Mouse (Mus musculus) gastrocnemius, adult 2 months (tissue): ENCODE data around the gene 4930558C23Rik. TPM values are rescaled to one million over a fixed set of nuclear protein-coding genes. Genes with fewer than 3 reads are reported as not detected.
"Not testable (repeated sequence)": the region's sequence is repeated elsewhere in the genome, so short reads cannot be mapped to it uniquely, and the experiment has no call there.

Experiments
- DNase-seq: peaks from one replicate; pipeline ENCODE4 v3.0.0; 2022
- H3K27ac ChIP-seq: fragments of 200-600 bp; 2 replicates; pipeline ENCODE4 v1.8.1; 2022; ENCODE audit warnings: mild to moderate bottlenecking
- H3K4me3 ChIP-seq: fragments of 200-600 bp; 2 replicates; pipeline ENCODE4 v1.8.1; 2022; ENCODE audit warnings: mild to moderate bottlenecking, moderate library complexity
- CTCF ChIP-seq: fragments of 200-600 bp; IDR thresholded peaks from 2 replicates; pipeline ENCODE4 v1.8.1; 2022; ENCODE audit warnings: antibody characterized with exemption, mild to moderate bottlenecking, moderate library complexity
- intact Hi-C: fragments of 180-260 bp; cut with DNase I; formaldehyde crosslinking; loops from one replicate; pipeline ENCODE4 v1.15.1; 2025
- total RNA-seq, 2 experiments: library from RNA; stranded (reverse); gene quantifications; 2 replicates each; pipeline ENCODE4 v1.2.3; 2021

Gene 4930558C23Rik
- total RNA-seq, 2 experiments from 2014 or later = not detected

DNA sequence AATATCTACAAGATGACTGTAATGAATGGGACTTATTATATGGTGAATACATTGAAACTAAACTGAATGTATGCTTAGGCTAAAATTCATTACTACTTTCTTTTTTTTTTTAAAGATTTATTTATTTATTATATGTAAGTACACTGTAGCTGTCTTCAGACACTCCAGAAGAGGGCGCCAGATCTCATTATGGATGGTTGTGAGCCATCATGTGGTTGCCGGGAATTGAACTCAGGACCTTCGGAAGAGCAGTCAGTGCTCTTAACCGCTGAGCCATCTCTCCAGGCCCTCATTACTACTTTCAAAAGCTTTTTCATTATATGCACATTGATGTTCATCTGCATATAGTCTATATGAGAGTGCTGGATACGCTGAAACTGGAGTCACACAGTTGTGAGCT is 54.3 kb downstream of the 4930558C23Rik start:
- intact Hi-C loops = loop anchor here (2.0 to 10.0 kb wide), 3 partner anchors 46 to 496 kb away; no protein-coding TSS in a partner anchor
- DNase-seq, H3K4me3 ChIP-seq, H3K27ac ChIP-seq: not testable (repeated sequence)
- peak; percentile 21; the same call in 1 of the 2 replicates for TF ChIP-seq CTCF

DNA sequence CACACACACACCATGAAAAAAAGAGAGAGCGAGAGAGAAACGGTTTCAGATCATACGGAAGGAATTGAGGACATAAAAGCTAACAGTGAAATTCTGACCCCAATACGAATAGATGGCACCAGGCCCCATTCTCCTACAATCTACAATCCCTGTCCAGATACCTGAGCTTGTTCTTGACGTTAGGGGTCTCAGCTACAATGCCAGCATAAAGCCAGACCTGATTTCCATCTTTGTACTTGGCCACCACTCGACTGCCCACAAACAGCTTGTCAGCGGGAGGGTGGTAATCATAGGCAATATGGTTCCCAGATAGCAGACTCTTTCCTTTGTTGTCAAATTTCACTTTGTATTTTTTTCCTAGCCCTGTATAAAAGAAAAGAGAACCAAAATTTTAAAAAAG is 56.2 kb downstream of the 4930558C23Rik start:
- intact Hi-C loops = loop anchor here (10.0 kb wide), 1 partner anchor 498 kb away; no protein-coding TSS in a partner anchor
- no peak overlapping the region for H3K27ac ChIP-seq
- no peak overlapping the region for H3K4me3 ChIP-seq
- no peak for DNase-seq
- TF ChIP-seq CTCF = no peak

DNA sequence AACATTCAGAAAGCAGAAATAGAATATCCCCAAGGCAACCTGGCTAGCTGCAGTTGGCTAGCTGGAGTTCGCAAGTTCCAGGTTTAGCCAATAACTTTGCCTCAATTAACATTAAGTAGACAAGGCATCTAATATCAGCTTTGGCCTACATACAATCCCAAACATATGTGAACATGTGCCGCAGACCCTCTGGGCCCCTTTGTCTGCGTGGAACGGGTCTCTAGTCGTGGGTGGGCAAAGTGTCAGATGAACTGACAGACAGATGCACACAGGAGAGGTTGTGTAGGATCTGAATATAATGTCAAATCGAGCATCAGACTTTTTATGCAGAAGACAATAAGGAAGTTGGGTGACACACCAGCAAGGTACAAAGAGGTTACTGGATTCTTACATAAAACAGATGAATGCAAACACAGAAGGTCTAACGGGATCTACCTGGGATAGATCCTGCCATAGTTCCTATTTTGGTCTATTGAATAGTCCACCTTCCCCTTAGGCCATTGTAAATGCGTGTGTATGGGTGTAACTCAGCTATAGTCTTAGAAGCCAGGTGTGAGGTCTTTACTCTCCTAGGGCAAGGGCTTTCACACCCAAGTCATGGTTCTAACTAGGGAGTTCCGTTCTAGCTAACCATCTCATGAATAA is 59.2 kb downstream of the 4930558C23Rik start:
- H3K27ac ChIP-seq, DNase-seq, H3K4me3 ChIP-seq: not testable (repeated sequence)
- intact Hi-C loops = loop anchor here (10.0 kb wide), 1 partner anchor 501 kb away; no protein-coding TSS in a partner anchor

DNA sequence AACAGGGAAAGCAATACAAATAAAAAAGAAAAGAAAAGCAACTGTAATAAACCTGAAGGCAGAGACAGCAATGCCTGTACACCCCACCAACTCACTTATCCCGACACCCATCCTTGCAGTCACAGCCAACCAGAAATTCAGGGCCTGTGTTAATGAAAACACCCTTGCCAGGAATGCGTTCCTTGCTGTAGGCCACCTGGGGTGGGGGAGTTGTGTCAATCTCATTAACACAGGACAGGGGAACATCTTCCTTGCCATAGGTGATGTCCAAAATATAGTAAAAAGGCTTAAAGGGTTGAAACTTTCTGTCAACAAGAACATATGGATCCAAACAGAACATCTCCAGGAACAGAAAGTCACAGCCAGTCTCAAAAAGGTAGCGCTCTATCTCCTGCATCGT is 64.4 kb downstream of the 4930558C23Rik start:
- Histone ChIP-seq H3K27ac (no peak overlapping the region), H3K4me3 (no peak overlapping the region)
- DNase-seq = no peak
- intact Hi-C loops = no loop called here
- no peak for TF ChIP-seq CTCF

DNA sequence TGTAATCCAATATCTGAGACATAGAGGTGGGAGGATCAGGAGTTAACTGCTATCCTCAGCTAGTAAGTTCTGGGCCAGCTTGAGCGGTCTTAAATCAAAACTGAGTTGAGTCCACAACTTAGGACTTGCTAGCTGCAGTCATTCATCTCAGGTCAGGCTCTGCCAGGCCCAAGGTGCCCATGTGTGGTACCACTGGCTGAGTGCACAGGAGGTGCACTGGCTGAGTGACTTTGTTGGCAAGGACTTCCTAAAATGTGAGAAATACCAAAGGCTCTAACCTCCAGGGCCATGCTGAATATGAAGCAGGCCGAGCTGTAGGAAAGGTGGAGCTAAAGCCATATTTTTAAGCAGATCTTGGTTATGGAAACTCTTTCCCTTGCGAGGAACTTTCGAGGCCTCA is 65.3 kb downstream of the 4930558C23Rik start:
- Histone ChIP-seq H3K27ac (no peak overlapping the region), H3K4me3 (no peak overlapping the region)
- TF ChIP-seq CTCF = no peak
- no peak for DNase-seq
- intact Hi-C loops = no loop called here

Other genes with a start within 250 kb of the 4930558C23Rik start
- gene Sema6c, start 242.4 kb downstream of the 4930558C23Rik start, total RNA-seq = 100 to 1,000 TPM in 1 of 2 experiments, 10 to 100 TPM in 1; 83.4 to 105 TPM
- 10 to 100 TPM in 1 of 2 experiments, 1 to 10 TPM in 1; 9.1 to 12.0 TPM for gene Gabpb2, start 184.9 kb downstream of the 4930558C23Rik start, total RNA-seq
- gene Cdc42se1, start 174.1 kb downstream of the 4930558C23Rik start, total RNA-seq = 10 to 100 TPM; 13.7 to 16.4 TPM
- gene Mllt11, start 170.7 kb downstream of the 4930558C23Rik start, total RNA-seq = 10 to 100 TPM; 52.0 to 84.9 TPM
- under 1 TPM in 1 of 2 experiments, not detected in 1; 0.11 TPM for gene Gm128, start 161.2 kb downstream of the 4930558C23Rik start, total RNA-seq
- under 1 TPM in 1 of 2 experiments, not detected in 1; 0.31 TPM for gene Bnipl, start 151.6 kb downstream of the 4930558C23Rik start, total RNA-seq
- 10 to 100 TPM; 23.9 to 26.4 TPM for gene Mindy1, start 121.5 kb downstream of the 4930558C23Rik start, total RNA-seq
- gene Prune1, start 120.8 kb downstream of the 4930558C23Rik start, total RNA-seq = 10 to 100 TPM; 45.8 to 46.9 TPM
- gene Anxa9, start 95.7 kb downstream of the 4930558C23Rik start, total RNA-seq = not detected
- 10 to 100 TPM; 19.6 to 23.4 TPM for gene Cers2, start 88.0 kb downstream of the 4930558C23Rik start, total RNA-seq
- 10 to 100 TPM; 10.6 to 11.7 TPM for gene Setdb1, start 45.6 kb downstream of the 4930558C23Rik start, total RNA-seq
- 10 to 100 TPM; 43.2 to 48.0 TPM for gene Arnt, start 31.5 kb upstream of the 4930558C23Rik start, total RNA-seq
- 1 to 10 TPM; 3.9 to 9.0 TPM for gene Ctsk, start 96.4 kb upstream of the 4930558C23Rik start, total RNA-seq
- 1 to 10 TPM; 2.1 to 4.6 TPM for gene Ctss, start 123.9 kb upstream of the 4930558C23Rik start, total RNA-seq
- not detected for gene Hormad1, start 156.8 kb upstream of the 4930558C23Rik start, total RNA-seq
- gene Golph3l, start 186.1 kb upstream of the 4930558C23Rik start, total RNA-seq = 10 to 100 TPM; 10.8 to 13.5 TPM
- gene Ensa, start 222.2 kb upstream of the 4930558C23Rik start, total RNA-seq = 100 to 1,000 TPM in 1 of 2 experiments, 10 to 100 TPM in 1; 97.2 to 102 TPM